Mouse (Mus musculus) myocyte (in vitro differentiated cells): ENCODE measurements at regions not wholly inside any gene's neighbourhood (a gene's known extent, or its start where the extent isn't known, plus 50 kb on each side); places are given as distances from the start of the nearest gene placed in this dataset.

Experiments used
- CEBPB ChIP-seq: IDR thresholded peaks from 2 replicates; pipeline ENCODE4 v1.6.1; 2011; ENCODE audit warnings: mild to moderate bottlenecking, moderate library complexity; ENCODE audit not compliant: poor library complexity, insufficient read depth, severe bottlenecking
- E2F4 ChIP-seq: IDR thresholded peaks from one replicate; pipeline ENCODE4 v1.6.1; 2011; ENCODE audit warnings: mild to moderate bottlenecking, control low read depth, moderate library complexity; ENCODE audit not compliant: insufficient read depth
- MAX ChIP-seq: IDR thresholded peaks from one replicate; pipeline ENCODE4 v1.6.1; 2011; ENCODE audit warnings: low read depth, mild to moderate bottlenecking, control low read depth
- MYOD1 ChIP-seq, 3 experiments: IDR thresholded peaks; one replicate each; pipeline ENCODE4 v1.6.1; 2011; ENCODE audit warnings: control low read depth in 2 of 3, low read depth in 2 of 3, mild to moderate bottlenecking in 2 of 3, moderate library complexity in 1 of 3; ENCODE audit not compliant: insufficient read length in 2 of 3, control insufficient read depth in 1 of 3
- MYOG ChIP-seq, 3 experiments: IDR thresholded peaks; one replicate each; pipeline ENCODE4 v1.6.1; 2011; ENCODE audit warnings: control low read depth in 2 of 3, low read depth in 2 of 3, mild to moderate bottlenecking in 2 of 3; ENCODE audit not compliant: insufficient read length in 2 of 3, control insufficient read depth in 1 of 3, insufficient read depth in 1 of 3
- POLR2A ChIP-seq: IDR thresholded peaks from one replicate; pipeline ENCODE4 v1.6.1; 2011; ENCODE audit warnings: low read depth, mild to moderate bottlenecking, control low read depth, moderate library complexity; ENCODE audit not compliant: insufficient read length
- POLR2AphosphoS2 ChIP-seq: IDR thresholded peaks from one replicate; pipeline ENCODE4 v1.6.1; 2011; ENCODE audit warnings: low read depth, control low read depth; ENCODE audit not compliant: insufficient read length
- REST ChIP-seq: IDR thresholded peaks from one replicate; pipeline ENCODE4 v1.6.1; 2011; ENCODE audit warnings: mild to moderate bottlenecking, control low read depth, moderate library complexity; ENCODE audit not compliant: insufficient read depth, insufficient read length
- TCF12 ChIP-seq: IDR thresholded peaks from one replicate; pipeline ENCODE4 v1.6.1; 2011; ENCODE audit warnings: mild to moderate bottlenecking, control low read depth; ENCODE audit not compliant: poor library complexity, insufficient read depth, severe bottlenecking
- USF1 ChIP-seq: IDR thresholded peaks from one replicate; pipeline ENCODE4 v1.6.1; 2011; ENCODE audit warnings: low read depth, mild to moderate bottlenecking, control low read depth, moderate library complexity

DNA sequence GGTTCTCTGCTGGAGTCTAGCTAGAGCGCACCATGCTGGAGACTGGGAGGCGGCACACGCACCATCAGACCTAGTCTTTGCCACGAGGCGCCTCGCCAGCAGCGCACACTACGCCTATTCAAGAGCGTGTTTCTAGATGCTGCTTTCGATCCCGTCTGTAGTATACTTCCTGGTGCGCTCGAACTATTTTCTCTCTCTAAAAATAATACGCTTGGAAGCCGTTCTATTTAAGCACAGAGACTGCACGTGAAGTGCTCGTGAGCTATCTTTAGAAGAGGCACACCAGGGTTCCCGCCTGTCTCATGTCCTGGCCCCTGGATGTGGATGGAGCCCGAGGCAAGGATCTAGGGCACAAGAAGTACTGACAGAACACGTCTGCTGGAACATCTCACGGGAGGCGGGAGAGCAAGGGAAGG is 87.4 kb upstream of the Pcbd1 start:
- TF ChIP-seq POLR2A, result no peak
- no peak for TF ChIP-seq MYOG (IDR thresholded peaks at IDR 0.05; ENCODE audit: control insufficient read depth in 1 of 3, insufficient read depth in 1 of 3, insufficient read length in 2 of 3, low read depth in 2 of 3)
- TF ChIP-seq MAX, result no peak
- TF ChIP-seq E2F4, result no peak
- no peak for TF ChIP-seq USF1
- no peak for TF ChIP-seq POLR2AphosphoS2
- TF ChIP-seq MYOD1 (IDR thresholded peaks at IDR 0.05; ENCODE audit: control insufficient read depth in 1 of 3, insufficient read length in 2 of 3, low read depth in 2 of 3), result no peak
- TF ChIP-seq TCF12, result no peak
- TF ChIP-seq CEBPB, result no peak
- no peak for TF ChIP-seq REST
